Mouse (Mus musculus) neural tube, embryonic 11.5 days (tissue): ENCODE measurements around the gene Fance. TPM values are rescaled to one million over a fixed set of nuclear protein-coding genes. Genes with fewer than 3 reads are reported as not detected.

Experiments
- ATAC-seq: fragments of 200-750 bp; cut with Nextera tagmentation; 2 replicates; pipeline ENCODE4 v1.8.0; 2017; ENCODE audit warnings: moderate number of reproducible peaks, mild to moderate bottlenecking, moderate TSS enrichment, moderate library complexity; ENCODE audit not compliant: insufficient read depth, low FRiP score, low TSS enrichment
- DNase-seq: peaks from one replicate; pipeline ENCODE4 v3.0.0-alpha.2; 2015; ENCODE audit warnings: low spot score
- H3K27ac ChIP-seq: fragments of 300-500 bp; sonication (generic); 2 replicates; pipeline ENCODE4 v1.5.1; 2014; ENCODE audit warnings: low read depth, mild to moderate bottlenecking, low read length
- H3K27me3 ChIP-seq: fragments of 300-500 bp; sonication (generic); 2 replicates; pipeline ENCODE4 v1.6.1; 2014; ENCODE audit warnings: mild to moderate bottlenecking, low read length, mixed read lengths; ENCODE audit not compliant: control insufficient read depth, insufficient read depth
- H3K36me3 ChIP-seq: fragments of 300-500 bp; sonication (generic); 2 replicates; pipeline ENCODE4 v1.6.1; 2014; ENCODE audit warnings: mild to moderate bottlenecking, low read length, moderate library complexity, mixed read lengths; ENCODE audit not compliant: control insufficient read depth, insufficient read depth
- H3K4me1 ChIP-seq: fragments of 300-500 bp; sonication (generic); 2 replicates; pipeline ENCODE4 v1.6.1; 2014; ENCODE audit warnings: low read length, mixed read lengths; ENCODE audit not compliant: control insufficient read depth, insufficient read depth
- H3K4me2 ChIP-seq: fragments of 300-500 bp; sonication (generic); 2 replicates; pipeline ENCODE4 v1.6.1; 2014; ENCODE audit warnings: low read depth, mild to moderate bottlenecking, moderate library complexity
- H3K4me3 ChIP-seq: fragments of 300-500 bp; sonication (generic); 2 replicates; pipeline ENCODE4 v1.5.1; 2014; ENCODE audit warnings: low read depth, low read length
- H3K9ac ChIP-seq: fragments of 300-500 bp; sonication (generic); 2 replicates; pipeline ENCODE4 v1.6.1; 2014; ENCODE audit warnings: mild to moderate bottlenecking, low read length
- H3K9me3 ChIP-seq: fragments of 300-500 bp; sonication (generic); 2 replicates; pipeline ENCODE4 v1.6.1; 2016; ENCODE audit warnings: low read length; ENCODE audit not compliant: control insufficient read depth
- WGBS: fragments of 180-500 bp; shearing (Covaris S2); extraction: QIAGEN DNeasy Blood & Tissue Kit; methylation state at CpG from one replicate; pipeline ENCODE4 v1.1.7; 2014; 5-methylcytosine and 5-hydroxymethylcytosine counted together
- polyA plus RNA-seq: library from polyadenylated mRNA; unstranded; fragments of >200 nt; fragmentation: Nextera tagmentation; extraction: Ambion mirVana; gene quantifications from 2 replicates; pipeline ENCODE4 v1.2.1, GENCODE M21; 2014

Fance gene
- polyA plus RNA-seq, 1 experiment from 2014 or later: 23.7 TPM

GRCm38 (mm10) chr17:28344050-28344607, 30.8 kb downstream of the Fance start:
- no peak overlapping the region for H3K9ac ChIP-seq
- ATAC-seq (no peak), DNase-seq (no peak)
- H3K27me3 ChIP-seq: peaks cover 4% of the 10 kb centered on the region; the same call in 1 of the 2 replicates
- H3K4me3 ChIP-seq: no peak overlapping the region
- H3K36me3 ChIP-seq: peaks cover 2% of the 10 kb centered on the region; the same call in 1 of the 2 replicates
- 26% methylated on average over 4 of the region's 4 CpGs for WGBS
- H3K4me2 ChIP-seq: no peak overlapping the region
- H3K4me1 ChIP-seq: peaks cover 28% of the 10 kb centered on the region
- no peak overlapping the region for H3K27ac ChIP-seq
- no peaks in the 10 kb centered on the region for H3K9me3 ChIP-seq

- no peak overlapping the region for H3K4me2 ChIP-seq
- ATAC-seq (no peak), DNase-seq (no peak)
- H3K9me3 ChIP-seq: no peaks in the 10 kb centered on the region
- WGBS: 66% methylated on average over 3 of the region's 3 CpGs
- H3K4me3 ChIP-seq: no peak overlapping the region
- peaks cover 33% of the 10 kb centered on the region for H3K4me1 ChIP-seq
- no peak overlapping the region for H3K9ac ChIP-seq
- no peak overlapping the region for H3K27ac ChIP-seq
- H3K36me3 ChIP-seq: peaks cover 2% of the 10 kb centered on the region; the same call in 1 of the 2 replicates
- peaks cover 4% of the 10 kb centered on the region; the same call in 1 of the 2 replicates for H3K27me3 ChIP-seq
These were observed 31.4 kb downstream of the Fance start for GRCm38 (mm10) chr17:28344670-28345069.

- Histone ChIP-seq H3K9me3 (no peaks in the 10 kb centered on the region), H3K4me1 (peaks cover 35% of the 10 kb centered on the region), H3K36me3 (0 out of 2 replicates have a peak, but pooled peaks cover 2% of the 10 kb centered on the region), H3K27me3 (peaks cover 4% of the 10 kb centered on the region; the same call in 1 of the 2 replicates), H3K4me2 (peak overlapping the region; percentile 12; the same call in 1 of the 2 replicates), H3K27ac (no peak overlapping the region), H3K4me3 (no peak overlapping the region), H3K9ac (peak overlapping the region; percentile 32; the same call in 1 of the 2 replicates)
- WGBS: 13% methylated on average over 8 of the region's 8 CpGs
- ATAC-seq (no peak), DNase-seq (no peak)
These were observed 32.0 kb downstream of the Fance start for GRCm38 (mm10) chr17:28345271-28345721.

- peaks cover 34% of the 10 kb centered on the region for H3K4me1 ChIP-seq
- H3K9me3 ChIP-seq: no peaks in the 10 kb centered on the region
- 8% methylated on average over 8 of the region's 10 CpGs for WGBS
- DNase-seq (no peak), ATAC-seq (no peak)
- H3K27ac ChIP-seq: no peak overlapping the region
- H3K36me3 ChIP-seq: 0 out of 2 replicates have a peak, but pooled peaks cover under 1% of the 10 kb centered on the region
- peak overlapping the region; percentile 10; the same call in 1 of the 2 replicates for H3K9ac ChIP-seq
- peaks cover 4% of the 10 kb centered on the region; the same call in 1 of the 2 replicates for H3K27me3 ChIP-seq
- H3K4me2 ChIP-seq: peak overlapping the region; percentile 12; the same call in 1 of the 2 replicates
- no peak overlapping the region for H3K4me3 ChIP-seq
These were observed 32.6 kb downstream of the Fance start for GRCm38 (mm10) chr17:28345882-28346281.

- Histone ChIP-seq H3K27me3 (peaks cover 12% of the 10 kb centered on the region), H3K4me1 (peaks cover 27% of the 10 kb centered on the region), H3K4me2 (no peak overlapping the region), H3K4me3 (no peak overlapping the region), H3K27ac (no peak overlapping the region), H3K9ac (no peak overlapping the region), H3K9me3 (no peaks in the 10 kb centered on the region), H3K36me3 (no peaks in the 10 kb centered on the region)
- ATAC-seq (no peak), DNase-seq (no peak)
- WGBS: 77% methylated on average over 10 of the region's 10 CpGs
These were observed 34.0 kb downstream of the Fance start for GRCm38 (mm10) chr17:28347327-28347726.

GRCm38 (mm10) chr17:28348211-28348610, 34.9 kb downstream of the Fance start:
- no peak for ATAC-seq
- DNase-seq: no peak
- Histone ChIP-seq H3K4me1 (peaks cover 27% of the 10 kb centered on the region), H3K4me2 (no peak overlapping the region; the same call in 1 of the 2 replicates), H3K27ac (no peak overlapping the region), H3K36me3 (no peaks in the 10 kb centered on the region), H3K27me3 (peaks cover 12% of the 10 kb centered on the region), H3K9me3 (no peaks in the 10 kb centered on the region), H3K9ac (peak overlapping the region; percentile 31; the same call in 1 of the 2 replicates), H3K4me3 (no peak overlapping the region)
- 64% methylated on average over 6 of the region's 6 CpGs for whole genome bisulfite sequencing

- Histone ChIP-seq H3K27ac (no peak overlapping the region), H3K36me3 (no peaks in the 10 kb centered on the region), H3K27me3 (peaks cover 12% of the 10 kb centered on the region), H3K9me3 (no peaks in the 10 kb centered on the region), H3K4me1 (peaks cover 22% of the 10 kb centered on the region), H3K4me2 (peak overlapping the region; percentile 90), H3K9ac (peak overlapping the region; percentile 74), H3K4me3 (peak overlapping the region; percentile 79)
- ATAC-seq (no peak), DNase-seq (no peak)
- 9% methylated on average over 13 of the region's 13 CpGs for WGBS
These were observed 36.1 kb downstream of the Fance start for GRCm38 (mm10) chr17:28349264-28349880.

- under 1% methylated on average over 45 of the region's 54 CpGs for WGBS
- Histone ChIP-seq H3K4me2 (peak overlapping the region; percentile 90), H3K4me1 (peaks cover 20% of the 10 kb centered on the region), H3K27ac (peak overlapping the region; percentile 53; the same call in 1 of the 2 replicates), H3K36me3 (no peaks in the 10 kb centered on the region), H3K9ac (peak overlapping the region; percentile 74), H3K9me3 (no peaks in the 10 kb centered on the region), H3K27me3 (peaks cover 12% of the 10 kb centered on the region), H3K4me3 (peak overlapping the region; percentile 79)
- ATAC-seq (peak; percentile 54), DNase-seq (peak; percentile 53)
These were observed 36.7 kb downstream of the Fance start for GRCm38 (mm10) chr17:28349901-28350465.
